Mouse (Mus musculus) thymus, adult 2 months (tissue): ENCODE measurements at regions not wholly inside any gene's neighbourhood (a gene's known extent, or its start where the extent isn't known, plus 50 kb on each side); places are given as distances from the start of the nearest gene placed in this dataset.

Experiments used
- CTCF ChIP-seq: fragments of 200-500 bp; IDR thresholded peaks from 2 replicates; pipeline ENCODE4 v1.5.1; 2012; ENCODE audit warnings: mild to moderate bottlenecking, control low read depth, low read length, moderate library complexity, borderline replicate concordance; ENCODE audit not compliant: control insufficient read depth, poor library complexity, insufficient read depth; ENCODE audit errors: extremely low read depth
- POLR2A ChIP-seq: fragments of 200-500 bp; IDR thresholded peaks from 2 replicates; pipeline ENCODE4 v1.6.1; 2012; ENCODE audit warnings: mild to moderate bottlenecking, low read length, control low read depth, moderate library complexity; ENCODE audit not compliant: control insufficient read depth, poor library complexity, insufficient read depth; ENCODE audit errors: extremely low read depth

- TF ChIP-seq CTCF (no peak), POLR2A (no peak)
Measured at GRCm38 (mm10) chr5:100268111-100268878, 108.7 kb upstream of the Tmem150c start.
